ENCODE assay signal across 8 mouse cellular contexts in the genomic region with DNA sequence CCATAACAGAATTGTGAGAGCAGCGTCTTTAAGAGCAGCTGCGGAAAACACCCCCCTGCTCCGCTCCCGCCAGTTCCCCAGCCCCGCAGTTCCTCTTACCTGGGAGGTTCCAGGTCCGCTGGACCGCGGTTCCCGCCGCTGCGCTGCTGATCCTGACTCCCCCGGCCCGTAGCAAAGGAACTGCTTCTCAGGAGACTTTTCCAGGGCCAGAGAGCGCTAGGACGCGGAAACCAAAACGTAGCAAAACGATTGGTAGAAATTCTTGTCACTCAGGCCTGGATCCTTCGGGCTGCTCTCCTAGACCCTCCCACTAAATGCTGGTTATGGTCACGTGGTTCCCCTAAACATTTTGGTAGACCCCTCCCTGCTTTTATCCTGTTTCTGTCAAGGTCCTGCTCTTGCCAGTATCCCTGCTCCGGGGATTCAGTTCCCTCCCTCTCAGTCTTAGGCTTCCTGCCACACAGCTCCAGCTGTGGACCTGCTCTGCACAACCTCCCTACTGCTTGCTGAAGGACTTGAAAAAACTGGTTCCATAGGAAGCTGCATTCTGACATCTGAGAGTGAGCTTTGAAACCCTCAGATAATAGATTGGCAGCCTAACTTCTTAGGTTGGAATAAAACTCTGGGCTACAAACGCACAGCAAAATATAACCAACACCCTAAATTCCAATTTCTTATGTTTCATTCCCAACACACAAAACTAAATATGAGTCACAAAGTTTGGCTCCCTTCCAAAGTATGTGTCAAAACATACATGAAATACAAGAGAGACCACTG. TPM values are rescaled to one million over a fixed set of nuclear protein-coding genes. Genes with fewer than 3 reads are reported as not detected.
A peak's percentile ranks its signal among the peaks of the same experiment; 100 is the strongest.
DNase-seq lines count a peak whose midpoint lies in the region; ATAC-seq and TF ChIP-seq lines count a peak whose summit lies in the region.

A gene (minus strand): TSS at position 228 of the 777 bp plus-strand sequence.

- TF ChIP-seq EP300 in heart, adult 2 months (IDR thresholded peaks at IDR 0.05; ENCODE audit: insufficient read depth, low read depth, low read length), result no peak

- peak within 1 kb of the TSS; percentile 57 for H3K4me2 ChIP-seq in embryonic facial prominence, embryonic 13.5 days
- H3K4me2 ChIP-seq in limb, embryonic 14.5 days (replicated peaks; ENCODE audit: low read depth, low read length, severe bottlenecking), result peak within 1 kb of the TSS; percentile 51
- H3K4me2 ChIP-seq in midbrain, embryonic 15.5 days, result peak within 1 kb of the TSS; percentile 63
- peak within 1 kb of the TSS; percentile 53 for H3K4me2 ChIP-seq in stomach, embryonic 15.5 days

- WGBS in embryonic facial prominence, embryonic 13.5 days, result 2% methylated on average over 22 of the region's 22 CpGs
- 2% methylated on average over 22 of the region's 22 CpGs for WGBS in heart, adult 2 months
- WGBS in kidney, adult 2 months, result 3% methylated on average over 22 of the region's 22 CpGs
- 2% methylated on average over 21 of the region's 22 CpGs for whole genome bisulfite sequencing in limb, embryonic 14.5 days
- 4% methylated on average over 22 of the region's 22 CpGs for WGBS in midbrain, embryonic 15.5 days
- WGBS in stomach, embryonic 15.5 days, result 2% methylated on average over 22 of the region's 22 CpGs

- H3K9ac ChIP-seq in embryonic facial prominence, embryonic 13.5 days, result peak within 1 kb of the TSS; percentile 86
- peak within 1 kb of the TSS; percentile 82 for H3K9ac ChIP-seq in heart, adult 2 months (ENCODE audit: low read depth, low read length)
- peak within 1 kb of the TSS; percentile 68 for H3K9ac ChIP-seq in limb, embryonic 14.5 days (ENCODE audit: low read depth, low read length, severe bottlenecking)
- H3K9ac ChIP-seq in midbrain, embryonic 15.5 days, result peak within 1 kb of the TSS; percentile 63
- peak within 1 kb of the TSS; percentile 65 for H3K9ac ChIP-seq in stomach, embryonic 15.5 days

- H3K9me3 ChIP-seq in embryonic facial prominence, embryonic 13.5 days, result no peaks in the 10 kb centered on the region
- H3K9me3 ChIP-seq in limb, embryonic 14.5 days (ENCODE audit: control insufficient read depth, low read length), result no peaks in the 10 kb centered on the region
- no peaks in the 10 kb centered on the region for H3K9me3 ChIP-seq in midbrain, embryonic 15.5 days
- no peaks in the 10 kb centered on the region for H3K9me3 ChIP-seq in stomach, embryonic 15.5 days

- peak within 1 kb of the TSS; percentile 73 for H3K4me3 ChIP-seq in embryonic facial prominence, embryonic 13.5 days
- H3K4me3 ChIP-seq in heart, adult 2 months, result peak within 1 kb of the TSS; percentile 67
- peak within 1 kb of the TSS; percentile 65 for H3K4me3 ChIP-seq in kidney, adult 2 months (ENCODE audit: insufficient read depth, low read depth, low read length)
- peak within 1 kb of the TSS; percentile 65 for H3K4me3 ChIP-seq in limb, embryonic 14.5 days (replicated peaks; ENCODE audit: low read length)
- H3K4me3 ChIP-seq in midbrain, embryonic 15.5 days, result peak within 1 kb of the TSS; percentile 67
- H3K4me3 ChIP-seq in stomach, embryonic 15.5 days (replicated peaks), result peak within 1 kb of the TSS; percentile 76

- ATAC-seq in embryonic facial prominence, embryonic 13.5 days (ENCODE audit: insufficient number of reproducible peaks, insufficient read depth, low FRiP score, low TSS enrichment, low read depth), result peak; percentile 99
- peak; percentile 98 for ATAC-seq in limb, embryonic 14.5 days (ENCODE audit: low FRiP score, low read depth)
- ATAC-seq in midbrain, embryonic 15.5 days (replicated peaks), result peak; percentile 99
- ATAC-seq in stomach, embryonic 15.5 days (ENCODE audit: insufficient read depth, low FRiP score, low read depth), result peak; percentile 99

- no peaks in the 10 kb centered on the region for H3K79me2 ChIP-seq in heart, adult 2 months (replicated peaks; ENCODE audit: control insufficient read depth, insufficient read depth, low read length)

- peak within 1 kb of the TSS; percentile 75 for H3K27ac ChIP-seq in embryonic facial prominence, embryonic 13.5 days
- H3K27ac ChIP-seq in heart, adult 2 months, result peak within 1 kb of the TSS; percentile 64
- H3K27ac ChIP-seq in kidney, adult 2 months (ENCODE audit: insufficient read depth, low read depth, low read length), result no peak within 1 kb of the TSS
- H3K27ac ChIP-seq in limb, embryonic 14.5 days (replicated peaks; ENCODE audit: low read depth, low read length), result peak within 1 kb of the TSS; percentile 80
- peak within 1 kb of the TSS; percentile 23; the same call in 1 of the 2 replicates for H3K27ac ChIP-seq in midbrain, embryonic 15.5 days
- peak within 1 kb of the TSS; percentile 83 for H3K27ac ChIP-seq in stomach, embryonic 15.5 days

- TF ChIP-seq CTCF in heart, adult 2 months (IDR thresholded peaks at IDR 0.05), result no peak
- no peak for TF ChIP-seq CTCF in kidney, adult 2 months (conservative IDR thresholded peaks at IDR 0.05; ENCODE audit: insufficient read depth, insufficient read length, low read depth, low read length)

- H3K4me1 ChIP-seq in embryonic facial prominence, embryonic 13.5 days, result peaks cover 6% of the 10 kb centered on the region; the same call in 1 of the 2 replicates
- H3K4me1 ChIP-seq in heart, adult 2 months (ENCODE audit: control insufficient read depth, insufficient read depth, low read length), result no peaks in the 10 kb centered on the region
- H3K4me1 ChIP-seq in kidney, adult 2 months (ENCODE audit: control insufficient read depth, insufficient read depth, low read length), result no peaks in the 10 kb centered on the region
- no peaks in the 10 kb centered on the region for H3K4me1 ChIP-seq in limb, embryonic 14.5 days (ENCODE audit: control insufficient read depth, insufficient read depth, low read length)
- H3K4me1 ChIP-seq in midbrain, embryonic 15.5 days, result peaks cover 7% of the 10 kb centered on the region; the same call in 1 of the 2 replicates
- no peaks in the 10 kb centered on the region for H3K4me1 ChIP-seq in stomach, embryonic 15.5 days

- TF ChIP-seq POLR2A in heart, adult 2 months (IDR thresholded peaks at IDR 0.05; ENCODE audit: insufficient read depth, low read depth, low read length), result peak; percentile 36; the same call in 1 of the 2 replicates
- no peak for TF ChIP-seq POLR2A in kidney, adult 2 months (IDR thresholded peaks at IDR 0.05; ENCODE audit: low read depth, low read length)
- 0 out of 2 replicates have a peak, but pooled peaks have one; percentile 41 for TF ChIP-seq POLR2A in limb, embryonic 14.5 days (IDR thresholded peaks at IDR 0.05; ENCODE audit: borderline replicate concordance, extremely low read depth, insufficient read depth, insufficient read length)

- intact Hi-C loops in heart, adult 2 months (cut with DNase I), result loop anchor here (10.0 kb wide), 1 partner anchor 579 kb away; a partner anchor contains a TSS

- DNase-seq in cerebellum, postnatal 14 days, result peak; percentile 56 to 59
- DNase-seq in cerebellum, adult 11 months, result no peak
- DNase-seq in heart, adult 2 months, result peak; percentile 63 to 73
- DNase-seq in kidney, adult 2 months, result peak; percentile 84
- peak; percentile 97 for DNase-seq in limb, embryonic 14.5 days (ENCODE audit: low spot score)

- no peaks in the 10 kb centered on the region for H3K27me3 ChIP-seq in embryonic facial prominence, embryonic 13.5 days
- no peaks in the 10 kb centered on the region for H3K27me3 ChIP-seq in heart, adult 2 months (ENCODE audit: control insufficient read depth, insufficient read depth, low read length)
- no peaks in the 10 kb centered on the region for H3K27me3 ChIP-seq in kidney, adult 2 months (replicated peaks; ENCODE audit: control insufficient read depth, insufficient read depth, low read length)
- H3K27me3 ChIP-seq in limb, embryonic 14.5 days (ENCODE audit: control insufficient read depth, insufficient read depth, low read length), result no peaks in the 10 kb centered on the region
- H3K27me3 ChIP-seq in midbrain, embryonic 15.5 days (replicated peaks), result no peaks in the 10 kb centered on the region
- no peaks in the 10 kb centered on the region for H3K27me3 ChIP-seq in stomach, embryonic 15.5 days (replicated peaks)

- H3K36me3 ChIP-seq in embryonic facial prominence, embryonic 13.5 days, result no peaks in the 10 kb centered on the region
- no peaks in the 10 kb centered on the region; the same call in 1 of the 2 replicates for H3K36me3 ChIP-seq in heart, adult 2 months (ENCODE audit: control insufficient read depth, insufficient read depth, low read length)
- H3K36me3 ChIP-seq in kidney, adult 2 months (ENCODE audit: control insufficient read depth, insufficient read depth, low read length), result no peaks in the 10 kb centered on the region
- H3K36me3 ChIP-seq in limb, embryonic 14.5 days (ENCODE audit: control insufficient read depth, insufficient read depth, low read length), result no peaks in the 10 kb centered on the region
- H3K36me3 ChIP-seq in midbrain, embryonic 15.5 days (replicated peaks), result no peaks in the 10 kb centered on the region
- no peaks in the 10 kb centered on the region for H3K36me3 ChIP-seq in stomach, embryonic 15.5 days

RNA-seq across cellular contexts. Expression of the gene that starts here (rescaled TPM):
- 6.7 and 6.9 TPM in 2 replicates for polyA plus RNA-seq in embryonic facial prominence, embryonic 13.5 days (2015; fragmentation: Nextera tagmentation; extraction: Ambion mirVana)
- total RNA-seq in heart, adult 2 months (2021), result under 1 TPM; 0.65 to 0.86 TPM
- 0.08 and 0.35 TPM in 2 replicates for polyA plus RNA-seq in heart, adult 2 months (2012; rRNA removed)
- polyA plus RNA-seq in kidney, adult 2 months (2012; rRNA removed), result 0.14 TPM in 1 of 2 replicates, not detected in the other
- 2.5 and 4.4 TPM in 2 replicates for polyA plus RNA-seq in limb, embryonic 14.5 days (2012; rRNA removed)
- 9.5 and 10.4 TPM in 2 replicates for polyA plus RNA-seq in limb, embryonic 14.5 days (2014; fragmentation: Nextera tagmentation; extraction: Ambion mirVana)
- polyA plus RNA-seq in midbrain, embryonic 15.5 days (2015; fragmentation: Nextera tagmentation; extraction: Ambion mirVana), result 1.5 and 2.1 TPM in 2 replicates
- polyA plus RNA-seq in stomach, embryonic 15.5 days (2015; fragmentation: Nextera tagmentation; extraction: Ambion mirVana), result 7.0 and 7.3 TPM in 2 replicates

Comparison
In these comparisons a context has a peak if more than half of its experiments do, and no peak if none do; other contexts are left out.
1. Peak in DNase-seq, H3K4me3 ChIP-seq, H3K27ac ChIP-seq and H3K9ac ChIP-seq in heart, adult 2 months; RNA of the gene not detected or under 1 TPM.
2. Peak in DNase-seq and H3K4me3 ChIP-seq in kidney, adult 2 months; RNA of the gene not detected or under 1 TPM.